Mouse (Mus musculus) megakaryocyte, embryonic 14.5 days (primary cell): ENCODE data around the gene Hmg20a. TPM values are rescaled to one million over a fixed set of nuclear protein-coding genes. Genes with fewer than 3 reads are reported as not detected.
A peak's percentile ranks its signal among the peaks of the same experiment; 100 is the strongest.

Experiments used
- H3K27me3 ChIP-seq: replicated peaks from 2 replicates; pipeline ENCODE3; 2012; ENCODE audit warnings: inconsistent platforms
- H3K36me3 ChIP-seq: replicated peaks from 2 replicates; pipeline ENCODE3; 2012; ENCODE audit warnings: low read length, inconsistent platforms, mixed read lengths
- H3K4me1 ChIP-seq: 2 replicates; pipeline ENCODE4 v1.6.1; 2012; ENCODE audit warnings: inconsistent platforms
- H3K4me3 ChIP-seq: replicated peaks from 2 replicates; pipeline ENCODE3; 2012; ENCODE audit warnings: moderate library complexity, mild to moderate bottlenecking, inconsistent platforms
- H3K9me3 ChIP-seq: 2 replicates; pipeline ENCODE4 v1.6.1; 2012; ENCODE audit warnings: inconsistent platforms
- FLI1 ChIP-seq: IDR thresholded peaks from 2 replicates; pipeline ENCODE4 v1.6.1; 2012; ENCODE audit warnings: low read length, inconsistent platforms, mixed read lengths
- GATA1 ChIP-seq: IDR thresholded peaks from 3 replicates; pipeline ENCODE4 v1.6.1; 2012; ENCODE audit warnings: mixed read lengths, low read length, inconsistent platforms, borderline replicate concordance
- polyA plus RNA-seq: library from polyadenylated mRNA; stranded (reverse); fragments of >175 nt; gene quantifications from 2 replicates; pipeline ENCODE4 v1.2.3, GENCODE M21; 2012; ENCODE audit warnings: low replicate concordance; ENCODE audit not compliant: insufficient read depth

Hmg20a gene
- polyA plus RNA-seq: 3.2 and 4.8 TPM in 2 replicates

- Histone ChIP-seq H3K4me1 (peaks cover 58% of the 10 kb centered on the region), H3K4me3 (peak within 1 kb of the TSS; percentile 99), H3K9me3 (no peaks in the 10 kb centered on the region), H3K36me3 (peaks cover 13% of the 10 kb centered on the region), H3K27me3 (no peaks in the 10 kb centered on the region)
- no peak for TF ChIP-seq FLI1
- TF ChIP-seq GATA1: no peak
These were observed at the start of gene Hmg20a, which contains the start of gene Peak1 for GRCm38 (mm10) chr9:56417948-56418737. Hmg20a (plus strand) TSS chr9:56418609. Peak1 (minus strand) TSS chr9:56418067.

- H3K4me3 ChIP-seq: no peak overlapping the region
- no peak for TF ChIP-seq FLI1
- no peak for TF ChIP-seq GATA1
- peaks cover 43% of the 10 kb centered on the region for H3K4me1 ChIP-seq
- no peaks in the 10 kb centered on the region for H3K27me3 ChIP-seq
- H3K9me3 ChIP-seq: no peaks in the 10 kb centered on the region
- H3K36me3 ChIP-seq: peaks cover 4% of the 10 kb centered on the region
These were observed 49.6 kb upstream of the Hmg20a start for GRCm38 (mm10) chr9:56368814-56369213.

- H3K27me3 ChIP-seq: no peaks in the 10 kb centered on the region
- H3K4me3 ChIP-seq: peak overlapping the region; percentile 59
- TF ChIP-seq GATA1: no peak
- TF ChIP-seq FLI1: no peak
- peaks cover 46% of the 10 kb centered on the region for H3K4me1 ChIP-seq
- no peaks in the 10 kb centered on the region for H3K9me3 ChIP-seq
- peaks cover 4% of the 10 kb centered on the region for H3K36me3 ChIP-seq
These were observed 47.7 kb upstream of the Hmg20a start for GRCm38 (mm10) chr9:56370710-56371109.

- H3K9me3 ChIP-seq: no peaks in the 10 kb centered on the region
- peaks cover 44% of the 10 kb centered on the region for H3K4me1 ChIP-seq
- TF ChIP-seq GATA1 (no peak), FLI1 (no peak)
- H3K27me3 ChIP-seq: no peaks in the 10 kb centered on the region
- peaks cover 4% of the 10 kb centered on the region for H3K36me3 ChIP-seq
- no peak overlapping the region for H3K4me3 ChIP-seq
These were observed 44.0 kb upstream of the Hmg20a start for GRCm38 (mm10) chr9:56374401-56374800.

GRCm38 (mm10) chr9:56382786-56383185 lies 35.6 kb upstream of the Hmg20a start:
- Histone ChIP-seq H3K4me3 (no peak overlapping the region), H3K9me3 (peaks cover 5% of the 10 kb centered on the region; the same call in 1 of the 2 replicates), H3K36me3 (peaks cover 11% of the 10 kb centered on the region), H3K4me1 (peaks cover 15% of the 10 kb centered on the region; the same call in 1 of the 2 replicates), H3K27me3 (no peaks in the 10 kb centered on the region)
- no peak for TF ChIP-seq FLI1
- TF ChIP-seq GATA1: no peak

- H3K27me3 ChIP-seq: no peaks in the 10 kb centered on the region
- no peak for TF ChIP-seq FLI1
- no peak for TF ChIP-seq GATA1
- H3K4me1 ChIP-seq: peaks cover 58% of the 10 kb centered on the region
- peaks cover 5% of the 10 kb centered on the region for H3K36me3 ChIP-seq
- no peak overlapping the region for H3K4me3 ChIP-seq
- no peaks in the 10 kb centered on the region for H3K9me3 ChIP-seq
These were observed 25.6 kb upstream of the Hmg20a start for GRCm38 (mm10) chr9:56392857-56393256.

GRCm38 (mm10) chr9:56396306-56396705 lies 22.1 kb upstream of the Hmg20a start:
- Histone ChIP-seq H3K27me3 (no peaks in the 10 kb centered on the region), H3K4me1 (peaks cover 72% of the 10 kb centered on the region), H3K9me3 (no peaks in the 10 kb centered on the region), H3K4me3 (no peak overlapping the region), H3K36me3 (peaks cover 3% of the 10 kb centered on the region)
- TF ChIP-seq FLI1 (no peak), GATA1 (no peak)

GRCm38 (mm10) chr9:56404619-56405018 lies 13.8 kb upstream of the Hmg20a start:
- no peak overlapping the region for H3K4me3 ChIP-seq
- H3K4me1 ChIP-seq: peaks cover 17% of the 10 kb centered on the region
- H3K9me3 ChIP-seq: no peaks in the 10 kb centered on the region
- H3K27me3 ChIP-seq: no peaks in the 10 kb centered on the region
- no peaks in the 10 kb centered on the region for H3K36me3 ChIP-seq
- no peak for TF ChIP-seq FLI1
- TF ChIP-seq GATA1: no peak

GRCm38 (mm10) chr9:56409928-56410327 lies 8.5 kb upstream of the Hmg20a start:
- no peaks in the 10 kb centered on the region for H3K27me3 ChIP-seq
- H3K4me1 ChIP-seq: peaks cover 12% of the 10 kb centered on the region
- peaks cover 8% of the 10 kb centered on the region for H3K36me3 ChIP-seq
- H3K4me3 ChIP-seq: no peak overlapping the region
- TF ChIP-seq FLI1: no peak
- no peak for TF ChIP-seq GATA1
- no peaks in the 10 kb centered on the region for H3K9me3 ChIP-seq

- Histone ChIP-seq H3K27me3 (no peaks in the 10 kb centered on the region), H3K4me3 (no peak overlapping the region), H3K9me3 (no peaks in the 10 kb centered on the region), H3K36me3 (peaks cover 8% of the 10 kb centered on the region), H3K4me1 (peaks cover 35% of the 10 kb centered on the region)
- no peak for TF ChIP-seq FLI1
- TF ChIP-seq GATA1: no peak
These were observed 5.7 kb upstream of the Hmg20a start for GRCm38 (mm10) chr9:56412716-56413115.

GRCm38 (mm10) chr9:56414322-56414721 lies 4.1 kb upstream of the Hmg20a start:
- Histone ChIP-seq H3K9me3 (no peaks in the 10 kb centered on the region), H3K4me1 (peaks cover 35% of the 10 kb centered on the region)
- no peak for TF ChIP-seq FLI1
- no peak for TF ChIP-seq GATA1

More at GRCm38 (mm10) chr9:56414322-56414721, 4.1 kb upstream of the Hmg20a start:
- no peak overlapping the region for H3K4me3 ChIP-seq
- H3K36me3 ChIP-seq: peaks cover 8% of the 10 kb centered on the region
- H3K27me3 ChIP-seq: no peaks in the 10 kb centered on the region
